Mouse (Mus musculus) adipocyte (in vitro differentiated cells): ENCODE results near the gene Bglap3.

Source experiments
- DNase-seq: peaks from one replicate; pipeline ENCODE4 v3.0.0-alpha.2; 2016; ENCODE audit warnings: low spot score

Gene Bglap3

DNA sequence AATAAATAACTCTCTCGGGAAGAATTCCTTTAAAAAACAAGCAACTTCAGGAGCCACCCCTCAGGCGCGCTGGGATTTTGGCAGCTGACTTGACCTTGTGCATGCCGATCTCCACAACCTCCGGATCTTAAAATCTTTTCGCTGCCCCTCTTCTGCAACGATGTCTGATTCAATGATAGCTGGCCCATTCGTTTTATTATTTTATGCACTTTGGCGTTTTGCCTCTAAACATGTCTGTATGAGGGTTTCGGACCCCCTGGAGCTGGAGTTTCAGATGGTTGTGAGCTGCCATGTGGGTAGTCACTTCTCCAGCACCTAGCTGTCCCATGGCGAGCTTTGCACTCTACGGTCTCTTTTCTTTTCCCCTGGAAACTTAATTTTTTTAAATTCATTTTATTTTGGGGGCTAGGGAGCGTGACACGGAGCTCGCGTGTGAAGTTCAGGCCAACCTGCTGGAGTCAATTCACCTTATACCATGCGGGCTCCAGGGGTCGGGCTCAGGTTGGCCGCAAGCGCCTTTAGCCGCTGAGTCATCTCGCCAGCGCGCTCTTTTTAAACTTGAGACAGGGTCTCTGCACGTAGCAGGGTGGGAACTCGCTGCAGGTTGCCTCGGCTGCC is 37.0 kb downstream of the Bglap3 start:
- DNase-seq: peak; percentile 56

DNA sequence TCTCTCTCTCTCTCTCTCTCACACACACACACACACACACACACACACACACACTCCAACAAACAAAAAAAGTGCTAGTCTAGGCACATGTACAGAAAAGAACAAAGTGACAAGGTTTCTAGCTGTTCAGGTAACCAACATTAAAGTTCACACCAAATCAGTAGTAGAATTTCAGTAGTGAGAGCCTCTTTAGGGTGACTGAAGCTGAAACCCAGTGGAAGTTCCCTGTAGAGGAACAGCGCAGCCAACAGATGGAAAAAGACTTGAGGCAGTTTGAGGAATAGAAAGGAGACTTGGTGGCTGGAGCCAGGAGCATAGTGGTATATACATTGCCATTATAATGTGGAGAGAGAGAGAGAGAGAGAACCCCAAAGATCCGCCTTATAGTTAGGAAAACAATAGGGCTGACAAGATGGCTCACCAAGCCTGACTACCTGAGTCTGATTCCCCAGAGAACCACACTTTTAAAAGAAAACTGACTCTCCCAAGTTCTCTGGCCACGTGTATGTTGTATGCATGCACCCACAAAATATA is 37.6 kb downstream of the Bglap3 start:
- DNase-seq: peak; percentile 28

DNA sequence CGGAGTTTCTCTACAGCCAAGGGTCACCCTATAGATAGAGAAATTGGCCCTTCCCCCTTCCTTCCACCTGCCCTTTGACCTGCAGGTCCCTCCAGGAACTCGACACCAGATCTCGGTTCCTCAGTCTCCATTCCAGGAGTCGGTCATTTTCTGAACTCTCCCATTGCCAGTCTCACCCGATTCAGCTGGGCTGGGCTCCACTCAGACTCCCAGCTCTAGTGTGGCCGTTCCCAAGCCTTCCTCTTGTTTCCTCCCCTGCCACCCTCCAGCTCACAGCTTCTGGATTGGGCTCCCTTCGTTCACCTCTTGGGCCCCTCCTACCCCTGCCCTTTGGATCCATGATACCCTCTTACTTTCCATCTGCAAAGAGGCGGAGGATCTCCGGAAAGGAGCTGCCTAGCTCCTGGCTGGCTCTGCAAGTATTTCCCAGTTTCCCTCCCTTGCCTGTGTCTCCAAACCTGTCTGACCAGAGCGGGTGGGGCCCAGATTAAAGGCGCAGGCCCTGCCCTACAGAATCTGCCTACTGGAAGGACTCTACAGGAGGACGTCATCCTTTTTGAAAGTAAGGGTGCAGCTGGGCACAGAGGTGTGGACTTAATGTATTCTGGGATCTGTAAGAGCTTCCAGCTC is 38.4 kb downstream of the Bglap3 start:
- no peak for DNase-seq

- peak; percentile 60 for DNase-seq
Measured at GRCm38 (mm10) chr3:88331282-88331681, 41.3 kb downstream of the Bglap3 start.

- DNase-seq: no peak
Measured at GRCm38 (mm10) chr3:88328956-88329355, 43.6 kb downstream of the Bglap3 start.

DNA sequence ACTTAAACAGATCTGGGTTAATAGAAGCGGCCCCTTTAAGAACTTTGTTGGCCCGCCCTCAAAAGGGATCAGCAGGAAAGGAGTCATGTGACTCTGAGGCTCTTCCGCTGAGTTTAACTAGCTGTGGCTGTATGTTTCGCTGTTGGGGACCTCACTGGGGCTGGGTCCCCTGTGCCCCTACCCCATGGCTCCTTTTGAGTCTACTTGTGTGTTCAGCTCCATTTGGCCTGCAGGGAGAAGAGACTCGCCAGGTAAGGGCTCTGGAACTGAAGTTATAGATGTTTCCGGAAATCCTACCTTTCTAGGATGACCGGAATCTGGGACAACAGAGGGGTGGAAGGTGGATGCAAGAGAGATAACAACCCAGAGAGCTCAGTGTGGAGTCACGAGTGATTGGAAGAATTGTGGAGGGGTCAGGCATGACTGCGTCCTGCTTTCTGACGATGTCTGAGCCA is 47.6 kb downstream of the Bglap3 start, which contains the start of gene Glmp:
Gene Glmp (plus strand): TSS at position 73 of the 455 bp plus-strand sequence.
- DNase-seq: peak; percentile 81
